Mouse (Mus musculus) neural tube, embryonic 15.5 days (tissue): ENCODE data around the gene Ift172. TPM values are rescaled to one million over a fixed set of nuclear protein-coding genes. Genes with fewer than 3 reads are reported as not detected.

Experiments
- ATAC-seq: fragments of 200-750 bp; cut with Nextera tagmentation; 2 replicates; pipeline ENCODE4 v1.8.0; 2017; ENCODE audit warnings: mild to moderate bottlenecking, moderate TSS enrichment, moderate library complexity; ENCODE audit not compliant: low FRiP score
- H3K27ac ChIP-seq: fragments of 300-500 bp; sonication (generic); replicated peaks from 2 replicates; pipeline ENCODE4 v1.5.1; 2015; ENCODE audit warnings: mild to moderate bottlenecking, inconsistent platforms
- H3K27me3 ChIP-seq: fragments of 300-500 bp; sonication (generic); replicated peaks from 2 replicates; pipeline ENCODE4 v1.6.1; 2015; ENCODE audit warnings: inconsistent platforms
- H3K36me3 ChIP-seq: fragments of 300-500 bp; sonication (generic); 2 replicates; pipeline ENCODE4 v1.6.1; 2015; ENCODE audit warnings: inconsistent platforms
- H3K4me1 ChIP-seq: fragments of 300-500 bp; sonication (generic); 2 replicates; pipeline ENCODE4 v1.6.1; 2015; ENCODE audit warnings: inconsistent platforms
- H3K4me2 ChIP-seq: fragments of 300-500 bp; sonication (generic); 2 replicates; pipeline ENCODE4 v1.6.1; 2015; ENCODE audit warnings: inconsistent platforms, mild to moderate bottlenecking, moderate library complexity
- H3K4me3 ChIP-seq: fragments of 300-500 bp; sonication (generic); replicated peaks from 2 replicates; pipeline ENCODE4 v1.5.1; 2015; ENCODE audit warnings: mild to moderate bottlenecking, inconsistent platforms
- H3K9ac ChIP-seq: fragments of 300-500 bp; sonication (generic); replicated peaks from 2 replicates; pipeline ENCODE4 v1.6.1; 2015; ENCODE audit warnings: mild to moderate bottlenecking, inconsistent platforms
- H3K9me3 ChIP-seq: fragments of 300-500 bp; sonication (generic); replicated peaks from 2 replicates; pipeline ENCODE4 v1.6.1; 2016; ENCODE audit warnings: inconsistent platforms
- WGBS: fragments of 180-500 bp; shearing (Covaris S2); methylation state at CpG from one replicate; pipeline ENCODE4 v1.1.7; 2015; ENCODE audit warnings: mixed read lengths; 5-methylcytosine and 5-hydroxymethylcytosine counted together
- polyA plus RNA-seq: library from polyadenylated mRNA; unstranded; fragments of >200 nt; fragmentation: Nextera tagmentation; extraction: Ambion mirVana; gene quantifications from 2 replicates; pipeline ENCODE4 v1.2.1, GENCODE M21; 2015

Ift172 gene
- polyA plus RNA-seq, 1 experiment from 2014 or later: 30.4 TPM

- Histone ChIP-seq H3K27ac (peak within 1 kb of the TSS; percentile 89), H3K4me3 (peak within 1 kb of the TSS; percentile 88), H3K9me3 (no peaks in the 10 kb centered on the region), H3K4me1 (peaks cover 40% of the 10 kb centered on the region), H3K27me3 (no peaks in the 10 kb centered on the region), H3K9ac (peak within 1 kb of the TSS; percentile 96), H3K36me3 (peaks cover 10% of the 10 kb centered on the region), H3K4me2 (peak within 1 kb of the TSS; percentile 79)
- ATAC-seq: peak; percentile 84
- 0% methylated on average over 44 of the region's 46 CpGs for WGBS
These were observed 4.8 kb upstream of the Ift172 start, which contains the start of gene Fndc4 for GRCm38 (mm10) chr5:31295606-31296141. Fndc4 (minus strand) TSS chr5:31296080.

DNA sequence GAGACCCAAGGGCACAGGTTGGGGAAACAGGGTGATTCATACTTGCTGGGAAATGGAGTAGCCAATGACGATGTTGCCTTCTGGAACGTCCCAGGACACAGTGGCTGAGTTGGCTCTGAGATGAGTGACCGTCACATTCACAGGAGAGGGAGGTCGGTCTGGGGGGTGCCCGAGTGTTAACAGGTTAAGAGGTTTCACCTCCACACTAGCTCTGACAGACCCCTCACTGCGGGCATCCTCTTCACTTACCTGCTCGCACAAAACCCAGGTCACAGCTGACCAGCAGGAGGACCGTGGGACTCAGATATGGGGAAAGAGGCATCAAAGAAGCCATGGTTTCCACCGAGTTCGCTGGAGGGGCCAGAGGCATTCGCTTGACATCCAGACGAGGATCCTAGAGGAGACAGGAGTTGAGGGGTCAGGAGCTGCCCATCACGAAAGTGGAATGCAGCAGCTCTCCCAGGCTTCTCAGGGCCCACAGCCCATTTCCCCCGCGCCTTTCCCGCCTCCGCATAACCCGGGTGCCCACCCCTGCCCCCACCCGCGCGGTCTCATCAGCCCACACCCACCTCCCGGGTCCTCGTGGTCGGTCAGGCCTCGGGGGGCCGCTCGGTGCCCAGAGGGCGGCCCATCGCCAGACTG lies 4.2 kb upstream of the Ift172 start:
- peak overlapping the region; percentile 89 for H3K27ac ChIP-seq
- peak; percentile 21 for ATAC-seq
- H3K9me3 ChIP-seq: no peaks in the 10 kb centered on the region
- no peaks in the 10 kb centered on the region for H3K27me3 ChIP-seq
- H3K36me3 ChIP-seq: peaks cover 10% of the 10 kb centered on the region
- H3K9ac ChIP-seq: peak overlapping the region; percentile 96
- H3K4me2 ChIP-seq: peak overlapping the region; percentile 79
- H3K4me1 ChIP-seq: peaks cover 46% of the 10 kb centered on the region
- H3K4me3 ChIP-seq: peak overlapping the region; percentile 88
- 5% methylated on average over 29 of the region's 29 CpGs for WGBS

GRCm38 (mm10) chr5:31291361-31291688 lies 409 bp upstream of the Ift172 start:
- WGBS: 4% methylated on average over 9 of the region's 9 CpGs
- ATAC-seq: no peak; the same call in 1 of the 2 replicates
- H3K4me2 ChIP-seq: peak overlapping the region; percentile 83
- H3K27ac ChIP-seq: peak overlapping the region; percentile 87
- H3K27me3 ChIP-seq: no peaks in the 10 kb centered on the region
- peak overlapping the region; percentile 56 for H3K9ac ChIP-seq
- no peaks in the 10 kb centered on the region for H3K9me3 ChIP-seq
- peaks cover 56% of the 10 kb centered on the region for H3K4me1 ChIP-seq
- peak overlapping the region; percentile 58 for H3K4me3 ChIP-seq
- H3K36me3 ChIP-seq: peaks cover 16% of the 10 kb centered on the region

DNA sequence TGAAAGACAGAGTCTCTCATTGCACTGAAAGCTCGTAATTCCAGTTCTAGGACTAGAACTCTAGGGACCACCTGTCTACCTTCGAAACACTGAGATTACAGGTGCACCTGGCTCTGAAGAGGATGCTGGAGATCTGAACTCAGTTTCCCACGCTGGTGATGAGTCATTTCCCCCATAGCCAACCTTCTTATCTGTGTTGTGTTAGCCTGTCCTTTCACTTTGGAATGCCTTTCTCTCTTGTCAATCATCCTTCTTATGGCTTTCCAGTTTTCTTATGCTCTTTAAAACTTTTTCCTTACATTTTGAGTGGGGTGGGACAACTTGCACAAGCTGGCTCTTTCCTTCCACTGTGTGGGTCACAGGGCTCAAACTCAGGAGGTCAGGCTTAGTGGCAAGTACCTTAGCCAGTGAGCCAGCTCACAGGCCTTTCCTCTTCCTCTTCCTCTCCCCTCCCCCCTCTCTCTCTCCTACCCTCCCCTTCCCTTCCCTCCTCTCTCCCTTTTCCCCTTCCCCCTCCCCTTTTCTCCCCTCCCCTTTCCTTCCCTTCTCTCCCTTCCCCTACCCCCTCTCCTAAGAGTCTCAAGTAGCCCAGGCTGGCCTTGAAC lies 1.2 kb downstream of the Ift172 start:
- Histone ChIP-seq H3K4me3 (peak overlapping the region; percentile 58; the same call in 1 of the 2 replicates), H3K9me3 (no peaks in the 10 kb centered on the region), H3K9ac (no peak overlapping the region), H3K27me3 (no peaks in the 10 kb centered on the region), H3K4me1 (peaks cover 49% of the 10 kb centered on the region), H3K27ac (no peak overlapping the region), H3K4me2 (peak overlapping the region; percentile 83), H3K36me3 (peaks cover 32% of the 10 kb centered on the region)
- 78% methylated on average over 3 of the region's 3 CpGs for WGBS
- no peak for ATAC-seq

DNA sequence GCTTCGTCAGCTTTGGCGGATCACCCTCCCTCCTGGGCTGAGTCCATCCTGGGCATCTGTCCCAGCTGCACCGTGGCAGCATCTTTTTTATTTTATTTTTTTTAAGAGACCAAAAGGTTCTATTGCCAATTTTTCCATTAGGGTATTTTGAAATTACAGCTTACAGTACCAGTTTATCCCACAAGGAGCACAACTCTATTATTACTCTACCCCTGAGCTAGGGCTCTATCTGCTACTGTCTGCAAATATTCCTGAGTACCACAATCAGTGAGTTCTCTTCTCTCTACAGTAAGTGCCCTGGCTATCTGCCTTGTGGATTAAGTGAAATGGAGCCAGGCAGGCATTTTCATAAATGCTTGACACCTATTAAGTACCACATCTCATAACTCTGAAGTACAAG lies 2.3 kb downstream of the Ift172 start:
- H3K36me3 ChIP-seq: peaks cover 43% of the 10 kb centered on the region
- no peak overlapping the region for H3K4me3 ChIP-seq
- H3K4me2 ChIP-seq: no peak overlapping the region
- H3K9ac ChIP-seq: no peak overlapping the region
- WGBS: 79% methylated on average over 3 of the region's 3 CpGs
- no peak for ATAC-seq
- no peak overlapping the region for H3K27ac ChIP-seq
- peaks cover 39% of the 10 kb centered on the region for H3K4me1 ChIP-seq
- no peaks in the 10 kb centered on the region for H3K9me3 ChIP-seq
- no peaks in the 10 kb centered on the region for H3K27me3 ChIP-seq

DNA sequence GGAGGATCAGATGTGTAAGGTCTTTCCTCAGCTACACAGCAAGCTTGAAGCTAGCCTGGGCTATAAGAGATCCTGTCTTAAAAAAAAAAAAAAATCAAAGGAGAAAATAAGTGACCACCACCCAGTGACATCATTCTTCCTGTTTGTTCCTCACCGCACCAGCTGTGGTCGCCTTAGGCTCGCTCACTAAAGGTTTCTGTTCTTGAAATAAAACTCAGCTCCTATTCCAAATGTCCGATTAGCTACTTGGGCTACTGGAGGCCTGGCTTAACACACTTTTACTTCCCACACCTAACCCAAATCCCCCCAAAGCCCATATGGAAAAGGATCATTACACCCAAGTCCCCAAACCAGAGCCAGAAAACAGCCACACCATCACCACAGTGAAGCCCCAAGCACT lies 2.7 kb downstream of the Ift172 start:
- Histone ChIP-seq H3K27ac (no peak overlapping the region), H3K4me1 (peaks cover 34% of the 10 kb centered on the region), H3K4me2 (no peak overlapping the region), H3K9me3 (no peaks in the 10 kb centered on the region), H3K9ac (no peak overlapping the region), H3K36me3 (peaks cover 43% of the 10 kb centered on the region), H3K4me3 (no peak overlapping the region), H3K27me3 (no peaks in the 10 kb centered on the region)
- no peak for ATAC-seq
- 85% methylated on average over 4 of the region's 4 CpGs for WGBS

DNA sequence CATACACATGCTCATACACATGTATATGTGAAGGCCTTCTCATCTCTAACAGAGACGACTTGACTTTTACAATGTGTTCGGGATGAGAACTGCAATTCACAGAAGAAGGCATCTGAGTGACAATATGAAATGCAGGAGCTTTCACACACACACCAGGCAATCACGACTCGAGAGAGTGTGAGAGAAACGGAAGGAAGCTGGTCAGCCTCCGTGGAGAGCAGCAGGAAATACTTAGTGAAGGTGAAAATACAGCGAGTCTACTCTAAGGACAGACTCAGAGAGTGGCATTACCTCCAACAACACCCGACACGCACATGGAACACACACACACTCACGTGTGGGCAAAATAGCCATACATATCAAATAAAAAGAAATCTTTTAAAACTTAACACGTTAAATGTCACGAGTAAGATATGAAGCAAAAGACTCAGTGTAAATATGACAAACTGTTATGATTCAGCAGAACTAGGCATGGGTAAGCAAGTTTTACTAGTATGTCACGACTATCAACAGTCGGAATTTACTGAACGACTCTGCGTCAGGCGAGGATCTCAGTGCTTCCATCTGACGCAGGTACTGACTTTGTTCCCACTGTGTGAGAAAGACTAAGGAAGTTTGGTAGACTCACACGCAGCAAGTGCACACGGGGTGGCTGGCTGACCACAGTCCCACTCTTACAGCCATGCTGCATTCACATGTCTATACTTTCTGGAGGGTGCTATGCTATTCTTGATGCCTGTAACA lies 11.5 kb downstream of the Ift172 start:
- H3K4me3 ChIP-seq: no peak overlapping the region
- H3K4me2 ChIP-seq: no peak overlapping the region
- H3K9me3 ChIP-seq: no peaks in the 10 kb centered on the region
- no peak overlapping the region for H3K9ac ChIP-seq
- H3K36me3 ChIP-seq: peaks cover 89% of the 10 kb centered on the region
- no peak for ATAC-seq
- H3K27ac ChIP-seq: no peak overlapping the region
- no peaks in the 10 kb centered on the region for H3K4me1 ChIP-seq
- WGBS: 91% methylated on average over 20 of the region's 20 CpGs
- H3K27me3 ChIP-seq: no peaks in the 10 kb centered on the region

GRCm38 (mm10) chr5:31273018-31273417 lies 17.9 kb downstream of the Ift172 start:
- 92% methylated on average over 6 of the region's 6 CpGs for WGBS
- no peak overlapping the region for H3K4me3 ChIP-seq
- H3K4me2 ChIP-seq: no peak overlapping the region
- no peak for ATAC-seq
- no peaks in the 10 kb centered on the region for H3K27me3 ChIP-seq
- H3K27ac ChIP-seq: no peak overlapping the region
- no peaks in the 10 kb centered on the region for H3K9me3 ChIP-seq
- H3K36me3 ChIP-seq: peaks cover 78% of the 10 kb centered on the region
- no peaks in the 10 kb centered on the region for H3K4me1 ChIP-seq
- H3K9ac ChIP-seq: no peak overlapping the region

GRCm38 (mm10) chr5:31267686-31268085 lies 23.2 kb downstream of the Ift172 start:
- Histone ChIP-seq H3K9me3 (no peaks in the 10 kb centered on the region), H3K27ac (no peak overlapping the region), H3K27me3 (no peaks in the 10 kb centered on the region), H3K9ac (0 out of 2 replicates have a peak overlapping the region, but pooled peaks have one; percentile 10), H3K36me3 (peaks cover 92% of the 10 kb centered on the region), H3K4me1 (no peaks in the 10 kb centered on the region), H3K4me3 (no peak overlapping the region), H3K4me2 (no peak overlapping the region)
- WGBS: 60% methylated on average over 6 of the region's 6 CpGs
- no peak for ATAC-seq

GRCm38 (mm10) chr5:31266101-31266500 lies 24.8 kb downstream of the Ift172 start:
- 90% methylated on average over 7 of the region's 7 CpGs for WGBS
- no peak overlapping the region for H3K9ac ChIP-seq
- H3K4me1 ChIP-seq: no peaks in the 10 kb centered on the region
- ATAC-seq: no peak
- no peak overlapping the region for H3K4me2 ChIP-seq
- H3K9me3 ChIP-seq: no peaks in the 10 kb centered on the region
- no peaks in the 10 kb centered on the region for H3K27me3 ChIP-seq
- peaks cover 94% of the 10 kb centered on the region for H3K36me3 ChIP-seq
- no peak overlapping the region for H3K27ac ChIP-seq
- no peak overlapping the region for H3K4me3 ChIP-seq

DNA sequence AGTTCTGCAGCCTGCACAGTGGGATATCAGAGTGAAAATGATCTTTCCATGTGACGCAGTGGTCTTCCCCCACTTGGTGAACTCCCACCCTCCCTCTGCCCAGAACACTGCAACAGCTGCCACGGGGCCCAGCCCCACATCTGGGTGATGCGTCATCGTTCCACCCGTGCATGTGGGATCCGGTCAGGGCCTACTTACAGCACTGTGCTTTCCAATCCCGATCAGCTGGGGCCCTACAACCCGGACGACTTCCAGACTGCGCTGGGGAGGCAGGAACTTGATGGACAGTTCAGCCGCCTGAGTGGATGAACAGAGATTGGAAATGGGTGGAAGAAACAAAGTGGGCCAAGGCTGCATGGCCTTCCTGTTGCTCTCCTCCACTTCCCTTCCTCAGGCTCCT lies 33.3 kb downstream of the Ift172 start:
- Histone ChIP-seq H3K4me2 (no peak overlapping the region), H3K4me3 (no peak overlapping the region), H3K27ac (no peak overlapping the region), H3K9ac (no peak overlapping the region), H3K27me3 (no peaks in the 10 kb centered on the region), H3K4me1 (no peaks in the 10 kb centered on the region), H3K9me3 (no peaks in the 10 kb centered on the region), H3K36me3 (peaks cover 82% of the 10 kb centered on the region)
- WGBS: 93% methylated on average over 11 of the region's 11 CpGs
- ATAC-seq: no peak
